Mouse (Mus musculus) liver, embryonic 14.5 days (tissue): ENCODE data around the gene Cabp2. TPM values are rescaled to one million over a fixed set of nuclear protein-coding genes. Genes with fewer than 3 reads are reported as not detected.
"Not testable (repeated sequence)": the region's sequence is repeated elsewhere in the genome, so short reads cannot be mapped to it uniquely, and the experiment has no call there.

Experiments
- ATAC-seq: fragments of 200-750 bp; cut with Nextera tagmentation; 2 replicates; pipeline ENCODE4 v1.8.0; 2017; ENCODE audit warnings: moderate number of reproducible peaks, mild to moderate bottlenecking, moderate library complexity; ENCODE audit not compliant: insufficient read depth
- DNase-seq, 3 experiments: peaks; one replicate each; pipeline ENCODE4 v3.0.0-alpha.2; 2012 to 2013; ENCODE audit warnings: low read depth in 3 of 3, low spot score in 3 of 3
- H3K27ac ChIP-seq: fragments of 300-500 bp; sonication (generic); 2 replicates; pipeline ENCODE4 v1.5.1; 2014; ENCODE audit warnings: moderate library complexity, mild to moderate bottlenecking, control low read depth, inconsistent platforms
- H3K27me3 ChIP-seq: fragments of 300-500 bp; sonication (generic); 2 replicates; pipeline ENCODE4 v1.6.1; 2014; ENCODE audit warnings: mild to moderate bottlenecking, low read length, moderate library complexity; ENCODE audit not compliant: control insufficient read depth, insufficient read depth
- H3K36me3 ChIP-seq: fragments of 300-500 bp; sonication (generic); replicated peaks from 2 replicates; pipeline ENCODE4 v1.6.1; 2014; ENCODE audit warnings: low read depth; ENCODE audit not compliant: control insufficient read depth, insufficient read depth
- H3K4me1 ChIP-seq, 2 experiments: fragments of 200-500 bp in 1 of 2; fragments of 300-500 bp in 1 of 2; sonication (generic) in 1 of 2; replicated peaks; 2 replicates each; pipeline ENCODE4 v1.6.1; 2012 to 2014; ENCODE audit warnings: antibody characterized with exemption in 1 of 2, inconsistent platforms in 1 of 2, low read length in 1 of 2; ENCODE audit not compliant: control insufficient read depth in 2 of 2, insufficient read depth in 2 of 2
- H3K4me2 ChIP-seq: fragments of 300-500 bp; sonication (generic); 2 replicates; pipeline ENCODE4 v1.6.1; 2014; ENCODE audit warnings: low read depth, mild to moderate bottlenecking, control low read depth, moderate library complexity
- H3K4me3 ChIP-seq, 2 experiments: fragments of 200-500 bp in 1 of 2; fragments of 300-500 bp in 1 of 2; sonication (generic) in 1 of 2; 2 replicates each; pipeline ENCODE4 v1.5.1; 2012 to 2014; ENCODE audit warnings: low read depth in 2 of 2, low read length in 2 of 2, mild to moderate bottlenecking in 2 of 2, control low read depth in 1 of 2, inconsistent platforms in 1 of 2, moderate library complexity in 1 of 2; ENCODE audit not compliant: insufficient read depth in 1 of 2
- H3K9ac ChIP-seq: fragments of 300-500 bp; sonication (generic); replicated peaks from 2 replicates; pipeline ENCODE4 v1.6.1; 2014; ENCODE audit warnings: mild to moderate bottlenecking, control low read depth, moderate library complexity
- H3K9me3 ChIP-seq: fragments of 300-500 bp; sonication (generic); 2 replicates; pipeline ENCODE4 v1.6.1; 2016; ENCODE audit warnings: low read length, mixed read lengths; ENCODE audit not compliant: control insufficient read depth
- CTCF ChIP-seq: IDR thresholded peaks from 2 replicates; pipeline ENCODE4 v1.5.1; 2016; ENCODE audit warnings: antibody characterized with exemption, low read depth, control low read depth
- EP300 ChIP-seq: IDR thresholded peaks from 2 replicates; pipeline ENCODE4 v1.6.1; 2016; ENCODE audit warnings: antibody characterized with exemption, low read depth
- WGBS: fragments of 180-500 bp; shearing (Covaris S2); extraction: QIAGEN DNeasy Blood & Tissue Kit; methylation state at CpG from one replicate; pipeline ENCODE4 v1.1.7; 2014; ENCODE audit not compliant: insufficient replicate concordance; 5-methylcytosine and 5-hydroxymethylcytosine counted together
- polyA plus RNA-seq, 2 experiments: library from polyadenylated mRNA; depleted of rRNA in 1 of 2; stranded (reverse) in 1 of 2; unstranded in 1 of 2; fragments of >200 nt; fragmentation: Nextera tagmentation in 1 of 2; extraction: Ambion mirVana in 1 of 2; gene quantifications; 2 replicates each; pipeline versions ENCODE4 v1.2.1 to v1.2.3; 2012 to 2014

Gene Cabp2
- polyA plus RNA-seq, 2 experiments: 0.16 to 0.44 TPM

DNA sequence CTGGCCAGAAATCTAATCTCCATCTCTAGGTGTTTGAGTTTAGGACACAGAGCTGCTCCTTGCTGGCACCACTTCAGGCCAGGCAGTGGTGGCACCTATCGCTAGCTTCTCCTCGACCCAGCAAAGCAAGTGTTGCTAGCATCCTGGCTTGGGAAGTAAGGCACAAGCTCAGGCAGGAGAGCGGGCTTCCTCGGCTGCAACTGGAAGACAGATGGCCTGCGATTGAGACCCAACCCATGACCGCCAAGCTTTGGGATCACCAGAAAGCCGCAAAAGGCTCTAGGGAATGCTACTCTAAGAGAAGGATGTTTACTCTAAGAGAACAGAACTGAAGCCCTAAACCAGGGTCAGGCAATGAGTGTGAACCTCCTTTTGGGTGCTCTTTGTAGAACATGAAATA, 48.1 kb downstream of the Cabp2 start:
- no peak overlapping the region for H3K4me3 ChIP-seq
- TF ChIP-seq EP300 (no peak), CTCF (no peak)
- no peak for DNase-seq
- no peaks in the 10 kb centered on the region for H3K9me3 ChIP-seq
- 91% methylated on average over 7 of the region's 7 CpGs for WGBS
- ATAC-seq: no peak
- H3K27me3 ChIP-seq: no peaks in the 10 kb centered on the region
- peak overlapping the region; percentile 77 for H3K27ac ChIP-seq
- H3K4me1 ChIP-seq: peaks cover 34 to 40% of the 10 kb centered on the region in 2 experiments
- H3K4me2 ChIP-seq: peak overlapping the region; percentile 78
- H3K36me3 ChIP-seq: peaks cover 29% of the 10 kb centered on the region
- no peak overlapping the region for H3K9ac ChIP-seq

GRCm38 (mm10) chr19:4130106-4130505, 48.7 kb downstream of the Cabp2 start:
- 70% methylated on average over 4 of the region's 4 CpGs for WGBS
- H3K27me3 ChIP-seq: no peaks in the 10 kb centered on the region
- H3K36me3 ChIP-seq: peaks cover 29% of the 10 kb centered on the region
- no peaks in the 10 kb centered on the region for H3K9me3 ChIP-seq
- peak overlapping the region; percentile 80 for H3K9ac ChIP-seq
- peak overlapping the region; percentile 77 for H3K27ac ChIP-seq
- H3K4me3 ChIP-seq: peak overlapping the region; percentile 42 to 69
- no peak for DNase-seq
- peak overlapping the region; percentile 78 for H3K4me2 ChIP-seq
- peaks cover 28 to 37% of the 10 kb centered on the region in 2 experiments for H3K4me1 ChIP-seq
- no peak for ATAC-seq
- no peak for TF ChIP-seq CTCF
- no peak for TF ChIP-seq EP300

DNA sequence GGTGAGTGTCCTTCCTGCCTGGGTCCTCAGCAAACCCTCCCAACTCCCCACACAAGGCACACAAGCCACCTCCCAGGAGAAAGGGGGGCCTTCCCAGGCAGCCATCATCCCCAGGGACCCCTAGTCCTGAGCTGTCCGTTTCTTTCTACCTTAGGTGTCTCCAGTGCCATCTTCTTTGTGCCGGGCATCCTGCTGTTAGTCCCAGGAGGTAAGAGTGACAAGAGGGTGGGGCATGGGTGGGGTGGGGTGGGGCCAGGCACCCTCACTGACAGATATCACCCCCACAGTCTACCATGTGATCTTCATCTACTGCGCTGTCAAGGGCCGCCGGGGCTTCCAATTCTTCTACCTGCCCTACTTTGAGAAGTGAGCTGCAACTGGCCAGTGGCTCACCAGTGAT, 49.7 kb downstream of the Cabp2 start:
- 13% methylated on average over 5 of the region's 5 CpGs for WGBS

GRCm38 (mm10) chr19:4131768-4132167, 50.4 kb downstream of the Cabp2 start:
- Histone ChIP-seq H3K36me3 (peaks cover 29% of the 10 kb centered on the region), H3K4me2 (peak overlapping the region; percentile 78), H3K27me3 (no peaks in the 10 kb centered on the region), H3K9ac (peak overlapping the region; percentile 80), H3K9me3 (no peaks in the 10 kb centered on the region), H3K27ac (peak overlapping the region; percentile 77), H3K4me3 (no peak overlapping the region; a peak in 1 of 4 replicates), H3K4me1 (peaks cover 28 to 33% of the 10 kb centered on the region in 2 experiments)
- TF ChIP-seq EP300 (no peak), CTCF (peak; percentile 78)
- DNase-seq: no peak
- 78% methylated on average over 2 of the region's 2 CpGs for WGBS
- ATAC-seq: peak; percentile 42; the same call in 1 of the 2 replicates

More for the DNA sequence above, 49.7 kb downstream of the Cabp2 start:
- peak; percentile 83 for ATAC-seq
- Histone ChIP-seq H3K4me1 (peaks cover 28 to 38% of the 10 kb centered on the region in 2 experiments), H3K27ac (peak overlapping the region; percentile 77), H3K27me3 (no peaks in the 10 kb centered on the region), H3K4me2 (peak overlapping the region; percentile 78), H3K4me3 (peak overlapping the region; percentile 69 to 97), H3K9me3 (no peaks in the 10 kb centered on the region), H3K36me3 (peaks cover 29% of the 10 kb centered on the region), H3K9ac (peak overlapping the region; percentile 80)
- TF ChIP-seq EP300 (no peak), CTCF (no peak)
- DNase-seq: peak in 2 of 3 experiments; percentile 61 to 63

- whole genome bisulfite sequencing: 78% methylated on average over 4 of the region's 4 CpGs
- Histone ChIP-seq H3K4me3 (no peak overlapping the region), H3K27me3 (no peaks in the 10 kb centered on the region; the same call in 1 of the 2 replicates), H3K9ac (no peak overlapping the region), H3K4me1 (peaks cover 19 to 24% of the 10 kb centered on the region in 2 experiments), H3K9me3 (no peaks in the 10 kb centered on the region), H3K27ac (no peak overlapping the region), H3K4me2 (no peak overlapping the region), H3K36me3 (peaks cover 17% of the 10 kb centered on the region)
- TF ChIP-seq EP300: no peak
- no peak for TF ChIP-seq CTCF
- no peak for ATAC-seq
- no peak for DNase-seq
Measured at GRCm38 (mm10) chr19:4134354-4134753, 53.0 kb downstream of the Cabp2 start.

- not testable (repeated sequence) for H3K27me3 ChIP-seq, H3K4me3 ChIP-seq, ATAC-seq, DNase-seq, H3K9ac ChIP-seq, H3K9me3 ChIP-seq, H3K27ac ChIP-seq
- 72% methylated on average over 6 of the region's 6 CpGs for WGBS
- H3K36me3 ChIP-seq: peaks cover 15% of the 10 kb centered on the region
- peak overlapping the region; percentile 43 for H3K4me2 ChIP-seq
- H3K4me1 ChIP-seq: peaks cover 12 to 16% of the 10 kb centered on the region in 2 experiments
Measured at GRCm38 (mm10) chr19:4135229-4135962, 54.0 kb downstream of the Cabp2 start.
